Mouse (Mus musculus) liver, adult 2 months (tissue): ENCODE measurements at regions not wholly inside any gene's neighbourhood (a gene's known extent, or its start where the extent isn't known, plus 50 kb on each side); places are given as distances from the start of the nearest gene placed in this dataset.

ENCODE experiments used
- CTCF ChIP-seq: fragments of 200-500 bp; IDR thresholded peaks from 2 replicates; pipeline ENCODE4 v1.5.1; 2011; ENCODE audit warnings: low read depth, low read length, control low read depth
- POLR2A ChIP-seq: fragments of 200-500 bp; IDR thresholded peaks from 2 replicates; pipeline ENCODE4 v1.6.1; 2011; ENCODE audit warnings: low read length, control low read depth; ENCODE audit not compliant: insufficient read depth; ENCODE audit errors: extremely low read depth

- TF ChIP-seq CTCF (no peak), POLR2A (no peak)
These were observed 220.1 kb upstream of the Tbc1d2b start for GRCm38 (mm10) chr9:90490561-90491152.
